Mouse (Mus musculus): ENCODE results near the gene Prkd2. TPM values are rescaled to one million over a fixed set of nuclear protein-coding genes. Genes with fewer than 3 reads are reported as not detected.

The Prkd2 gene
- 11.1 and 11.8 TPM in 2 replicates for polyA plus RNA-seq (2015; fragmentation: Nextera tagmentation; extraction: Ambion mirVana)

DNA sequence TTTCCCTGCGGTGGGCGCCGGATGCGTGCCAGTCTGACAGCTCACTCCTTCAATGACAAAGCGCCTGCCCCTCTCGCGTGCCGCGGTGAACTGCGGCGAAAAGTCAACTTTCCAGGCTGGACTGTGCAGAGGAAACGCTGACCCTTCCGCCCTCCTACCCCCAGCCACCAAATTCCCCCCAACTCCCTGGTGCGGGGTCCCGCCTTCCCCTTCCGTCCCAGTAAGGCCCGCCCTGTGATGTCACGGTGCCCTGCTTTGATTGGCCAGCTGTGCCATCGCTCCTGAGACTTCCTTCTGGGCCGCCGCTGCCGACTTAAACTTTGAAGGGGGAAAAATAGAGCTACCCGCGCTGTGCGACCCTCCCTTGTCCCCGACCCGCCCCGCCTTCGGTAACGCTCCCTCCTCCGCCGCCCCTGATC, at the start of gene Prkd2:
Gene Prkd2, plus strand, starts transcription at position 258 of the 419 bp plus-strand sequence.
- no peaks in the 10 kb centered on the region for H3K9me3 ChIP-seq (replicated peaks; ENCODE audit: control insufficient read depth, low read length)
- H3K9ac ChIP-seq (ENCODE audit: low read length) = peak within 1 kb of the TSS; percentile 86
- peak within 1 kb of the TSS; percentile 94 for H3K4me2 ChIP-seq (ENCODE audit: low read depth, low read length)
- WGBS = 0% methylated on average over 32 of the region's 32 CpGs
- ATAC-seq (ENCODE audit: insufficient read depth, low FRiP score) = peak; percentile 84
- peaks cover 30% of the 10 kb centered on the region for H3K4me1 ChIP-seq (ENCODE audit: control insufficient read depth, insufficient read depth, low read length)
- H3K27ac ChIP-seq (ENCODE audit: low read length) = peak within 1 kb of the TSS; percentile 88
- H3K36me3 ChIP-seq (ENCODE audit: control insufficient read depth, insufficient read depth, low read length) = peaks cover 13% of the 10 kb centered on the region
- no peaks in the 10 kb centered on the region for H3K27me3 ChIP-seq (ENCODE audit: control insufficient read depth, insufficient read depth, low read length)
- H3K4me3 ChIP-seq (replicated peaks; ENCODE audit: low read length) = peak within 1 kb of the TSS; percentile 61

DNA sequence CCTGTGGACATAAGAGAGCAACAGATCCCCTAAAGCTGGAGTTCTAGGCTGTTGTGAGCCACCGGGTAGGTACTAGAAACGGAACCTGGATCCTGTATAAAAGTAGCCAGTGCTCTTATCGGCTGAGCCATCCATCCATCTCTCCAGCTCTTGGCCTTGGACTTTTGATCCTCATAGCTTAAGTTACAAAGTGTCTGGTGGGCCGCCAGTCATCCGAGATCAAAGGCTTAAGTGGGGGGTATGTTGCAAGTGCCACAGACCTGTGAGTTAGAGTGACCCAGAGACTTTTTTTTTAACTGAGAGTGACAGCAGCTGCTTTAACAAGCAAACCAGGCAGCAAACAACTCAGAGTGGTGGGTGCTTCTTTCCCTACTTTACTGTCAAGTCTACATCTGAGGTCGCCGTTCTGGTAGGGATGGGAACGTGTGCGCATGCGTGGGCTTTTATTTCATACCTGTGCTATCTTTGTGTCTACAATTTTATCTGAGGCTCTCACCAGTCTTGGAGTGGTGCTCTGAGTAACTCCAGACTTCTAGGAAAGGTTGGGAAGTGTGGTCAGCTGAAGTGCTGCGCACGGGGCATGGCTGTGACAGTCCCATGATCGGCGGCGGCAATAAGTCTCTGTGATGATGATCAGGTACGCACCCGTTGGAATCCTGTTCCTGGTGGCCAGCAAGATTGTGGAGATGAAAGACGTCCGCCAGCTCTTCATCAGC, 49.5 kb upstream of the Prkd2 start:
- H3K4me1 ChIP-seq (ENCODE audit: control insufficient read depth, insufficient read depth, low read length) = peaks cover 12% of the 10 kb centered on the region
- no peak for ATAC-seq (ENCODE audit: insufficient read depth, low FRiP score)
- H3K9me3 ChIP-seq (replicated peaks; ENCODE audit: control insufficient read depth, low read length) = no peaks in the 10 kb centered on the region
- no peak overlapping the region for H3K4me3 ChIP-seq (replicated peaks; ENCODE audit: low read length)
- no peak overlapping the region for H3K4me2 ChIP-seq (ENCODE audit: low read depth, low read length)
- peaks cover 9% of the 10 kb centered on the region; the same call in 1 of the 2 replicates for H3K36me3 ChIP-seq (ENCODE audit: control insufficient read depth, insufficient read depth, low read length)
- no peaks in the 10 kb centered on the region for H3K27me3 ChIP-seq (ENCODE audit: control insufficient read depth, insufficient read depth, low read length)
- WGBS = 75% methylated on average over 19 of the region's 19 CpGs
- no peak overlapping the region for H3K9ac ChIP-seq (ENCODE audit: low read length)
- peak overlapping the region; percentile 71 for H3K27ac ChIP-seq (ENCODE audit: low read length)

GRCm38 (mm10) chr7:16794886-16795285, 47.8 kb upstream of the Prkd2 start:
- Histone ChIP-seq H3K9me3 (replicated peaks; ENCODE audit: control insufficient read depth, low read length) (no peaks in the 10 kb centered on the region), H3K4me3 (replicated peaks; ENCODE audit: low read length) (no peak overlapping the region), H3K9ac (ENCODE audit: low read length) (no peak overlapping the region), H3K36me3 (ENCODE audit: control insufficient read depth, insufficient read depth, low read length) (peaks cover 6% of the 10 kb centered on the region; the same call in 1 of the 2 replicates), H3K27ac (ENCODE audit: low read length) (no peak overlapping the region), H3K27me3 (ENCODE audit: control insufficient read depth, insufficient read depth, low read length) (no peaks in the 10 kb centered on the region), H3K4me1 (ENCODE audit: control insufficient read depth, insufficient read depth, low read length) (peaks cover 12% of the 10 kb centered on the region), H3K4me2 (ENCODE audit: low read depth, low read length) (no peak overlapping the region)
- no peak for ATAC-seq (ENCODE audit: insufficient read depth, low FRiP score)
- WGBS = 81% methylated on average over 5 of the region's 5 CpGs

DNA sequence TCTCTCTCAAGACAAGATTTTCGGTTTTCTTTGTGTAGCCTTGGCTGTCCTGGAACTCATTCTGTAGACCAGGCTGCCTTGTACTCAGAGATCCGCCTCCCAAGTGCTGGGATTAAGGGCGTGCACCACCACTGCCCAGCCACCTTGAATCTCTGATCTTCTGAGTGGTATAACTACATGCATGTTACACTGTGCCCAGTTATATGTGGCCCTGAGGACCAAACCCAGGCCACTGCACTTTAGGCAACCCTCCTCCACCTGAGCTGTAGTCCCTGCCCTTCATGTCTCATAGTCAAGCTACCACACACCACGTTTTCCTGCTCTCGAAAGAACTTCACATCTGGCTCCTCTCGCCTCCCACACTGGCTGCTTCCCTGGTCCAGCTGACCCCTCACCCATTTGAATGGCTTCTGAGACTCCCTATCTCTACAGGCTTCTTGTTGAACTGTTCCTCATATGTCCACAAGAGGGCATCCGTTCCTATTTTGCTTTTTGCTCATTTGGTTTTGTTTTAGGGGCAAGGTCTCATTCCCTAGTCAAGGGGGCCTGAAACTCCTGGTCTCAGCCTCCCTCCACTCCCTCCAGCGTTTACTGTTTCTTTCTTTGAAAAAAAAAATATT, 38.2 kb upstream of the Prkd2 start:
- no peaks in the 10 kb centered on the region for H3K9me3 ChIP-seq (replicated peaks; ENCODE audit: control insufficient read depth, low read length)
- H3K9ac ChIP-seq (ENCODE audit: low read length) = no peak overlapping the region
- no peak overlapping the region for H3K27ac ChIP-seq (ENCODE audit: low read length)
- H3K4me1 ChIP-seq (ENCODE audit: control insufficient read depth, insufficient read depth, low read length) = 0 out of 2 replicates have a peak, but pooled peaks cover 1% of the 10 kb centered on the region
- H3K27me3 ChIP-seq (ENCODE audit: control insufficient read depth, insufficient read depth, low read length) = no peaks in the 10 kb centered on the region
- ATAC-seq (ENCODE audit: insufficient read depth, low FRiP score) = no peak
- 0 out of 2 replicates have a peak, but pooled peaks cover 7% of the 10 kb centered on the region for H3K36me3 ChIP-seq (ENCODE audit: control insufficient read depth, insufficient read depth, low read length)
- H3K4me3 ChIP-seq (replicated peaks; ENCODE audit: low read length) = no peak overlapping the region
- H3K4me2 ChIP-seq (ENCODE audit: low read depth, low read length) = no peak overlapping the region
- WGBS = 33% methylated on average over 8 of the region's 8 CpGs

- no peak overlapping the region for H3K9ac ChIP-seq (ENCODE audit: low read length)
- peaks cover 8% of the 10 kb centered on the region; the same call in 1 of the 2 replicates for H3K4me1 ChIP-seq (ENCODE audit: control insufficient read depth, insufficient read depth, low read length)
- H3K4me2 ChIP-seq (ENCODE audit: low read depth, low read length) = no peak overlapping the region
- no peak overlapping the region for H3K27ac ChIP-seq (ENCODE audit: low read length)
- no peak for ATAC-seq (ENCODE audit: insufficient read depth, low FRiP score)
- no peak overlapping the region for H3K4me3 ChIP-seq (replicated peaks; ENCODE audit: low read length)
- H3K9me3 ChIP-seq (replicated peaks; ENCODE audit: control insufficient read depth, low read length) = no peaks in the 10 kb centered on the region
- WGBS = 89% methylated on average over 9 of the region's 9 CpGs
- peaks cover 4% of the 10 kb centered on the region; the same call in 1 of the 2 replicates for H3K27me3 ChIP-seq (ENCODE audit: control insufficient read depth, insufficient read depth, low read length)
- 0 out of 2 replicates have a peak, but pooled peaks cover 7% of the 10 kb centered on the region for H3K36me3 ChIP-seq (ENCODE audit: control insufficient read depth, insufficient read depth, low read length)
Observed at GRCm38 (mm10) chr7:16807936-16808335, 34.8 kb upstream of the Prkd2 start.

- Histone ChIP-seq H3K4me3 (replicated peaks; ENCODE audit: low read length) (no peak overlapping the region), H3K9me3 (replicated peaks; ENCODE audit: control insufficient read depth, low read length) (no peaks in the 10 kb centered on the region), H3K9ac (ENCODE audit: low read length) (no peak overlapping the region), H3K4me2 (ENCODE audit: low read depth, low read length) (no peak overlapping the region), H3K4me1 (ENCODE audit: control insufficient read depth, insufficient read depth, low read length) (peaks cover 8% of the 10 kb centered on the region; the same call in 1 of the 2 replicates), H3K27ac (ENCODE audit: low read length) (peak overlapping the region; percentile 28; the same call in 1 of the 2 replicates), H3K36me3 (ENCODE audit: control insufficient read depth, insufficient read depth, low read length) (0 out of 2 replicates have a peak, but pooled peaks cover 9% of the 10 kb centered on the region), H3K27me3 (ENCODE audit: control insufficient read depth, insufficient read depth, low read length) (peaks cover 4% of the 10 kb centered on the region; the same call in 1 of the 2 replicates)
- ATAC-seq (ENCODE audit: insufficient read depth, low FRiP score) = peak; percentile 30; the same call in 1 of the 2 replicates
- WGBS = 55% methylated on average over 9 of the region's 9 CpGs
Observed at GRCm38 (mm10) chr7:16808647-16809046, 34.1 kb upstream of the Prkd2 start.

GRCm38 (mm10) chr7:16809739-16810138, 33.0 kb upstream of the Prkd2 start:
- H3K4me2 ChIP-seq (ENCODE audit: low read depth, low read length) = no peak overlapping the region
- 0 out of 2 replicates have a peak, but pooled peaks cover 10% of the 10 kb centered on the region for H3K36me3 ChIP-seq (ENCODE audit: control insufficient read depth, insufficient read depth, low read length)
- no peaks in the 10 kb centered on the region for H3K9me3 ChIP-seq (replicated peaks; ENCODE audit: control insufficient read depth, low read length)
- peaks cover 8% of the 10 kb centered on the region; the same call in 1 of the 2 replicates for H3K4me1 ChIP-seq (ENCODE audit: control insufficient read depth, insufficient read depth, low read length)
- no peak overlapping the region for H3K27ac ChIP-seq (ENCODE audit: low read length)
- 25% methylated on average over 10 of the region's 10 CpGs for WGBS
- H3K4me3 ChIP-seq (replicated peaks; ENCODE audit: low read length) = no peak overlapping the region
- H3K27me3 ChIP-seq (ENCODE audit: control insufficient read depth, insufficient read depth, low read length) = peaks cover 4% of the 10 kb centered on the region; the same call in 1 of the 2 replicates
- H3K9ac ChIP-seq (ENCODE audit: low read length) = no peak overlapping the region
- 0 out of 2 replicates have a peak, but pooled peaks have one; percentile 17 for ATAC-seq (ENCODE audit: insufficient read depth, low FRiP score)

DNA sequence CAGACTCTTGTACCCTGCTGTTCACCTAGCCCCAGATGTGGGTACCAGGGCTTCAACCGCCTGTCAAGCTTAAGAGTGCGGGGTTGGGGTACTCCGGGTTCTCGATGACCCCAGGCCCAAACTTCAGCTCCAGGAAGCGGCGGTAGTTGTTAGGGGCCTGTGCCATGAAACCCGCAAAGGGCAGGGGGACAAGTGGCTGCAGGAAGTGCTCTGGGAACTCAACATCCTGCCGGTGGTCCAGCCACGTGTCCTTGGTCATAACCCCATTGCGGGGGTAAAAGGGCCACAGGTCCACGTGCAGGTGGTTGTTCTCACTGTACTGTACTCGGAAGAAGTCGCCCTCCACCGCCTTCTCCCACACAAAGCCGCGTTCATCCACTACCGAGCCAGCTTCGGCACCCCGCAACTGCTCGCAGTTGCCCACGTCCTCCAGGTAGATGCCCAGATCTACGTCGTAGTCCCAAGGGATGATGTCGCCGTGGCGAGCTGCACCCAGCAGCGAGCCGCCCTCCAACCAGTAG, 32.2 kb upstream of the Prkd2 start:
- no peaks in the 10 kb centered on the region for H3K9me3 ChIP-seq (replicated peaks; ENCODE audit: control insufficient read depth, low read length)
- peak overlapping the region; percentile 67 for H3K4me2 ChIP-seq (ENCODE audit: low read depth, low read length)
- no peak for ATAC-seq (ENCODE audit: insufficient read depth, low FRiP score)
- H3K27me3 ChIP-seq (ENCODE audit: control insufficient read depth, insufficient read depth, low read length) = peaks cover 4% of the 10 kb centered on the region; the same call in 1 of the 2 replicates
- H3K4me3 ChIP-seq (replicated peaks; ENCODE audit: low read length) = peak overlapping the region; percentile 40
- H3K27ac ChIP-seq (ENCODE audit: low read length) = no peak overlapping the region
- no peak overlapping the region for H3K9ac ChIP-seq (ENCODE audit: low read length)
- 0 out of 2 replicates have a peak, but pooled peaks cover 10% of the 10 kb centered on the region for H3K36me3 ChIP-seq (ENCODE audit: control insufficient read depth, insufficient read depth, low read length)
- 68% methylated on average over 28 of the region's 28 CpGs for WGBS
- H3K4me1 ChIP-seq (ENCODE audit: control insufficient read depth, insufficient read depth, low read length) = peaks cover 11% of the 10 kb centered on the region

Data from stomach, embryonic 16.5 days (tissue).